Mouse (Mus musculus): Measurements from ENCODE around the gene Olfr788. TPM values are rescaled to one million over a fixed set of nuclear protein-coding genes. Genes with fewer than 3 reads are reported as not detected.

Gene Olfr788
- not detected in 2 replicates for polyA plus RNA-seq (2015; fragmentation: Nextera tagmentation; extraction: Ambion mirVana)

GRCm38 (mm10) chr10:129470698-129471097 is at the start of gene Olfr788:
Olfr788 (plus strand) TSS chr10:129470998.
- H3K9me3 ChIP-seq (replicated peaks; ENCODE audit: control insufficient read depth, low read length), result no peaks in the 10 kb centered on the region
- H3K4me3 ChIP-seq (ENCODE audit: low read length), result no peak within 1 kb of the TSS
- H3K9ac ChIP-seq (ENCODE audit: low read length), result no peak within 1 kb of the TSS
- no peaks in the 10 kb centered on the region for H3K36me3 ChIP-seq (ENCODE audit: control insufficient read depth, insufficient read depth)
- no peak for ATAC-seq (replicated peaks; ENCODE audit: extremely low read depth, insufficient read depth, low FRiP score)
- no peaks in the 10 kb centered on the region for H3K4me1 ChIP-seq (ENCODE audit: control insufficient read depth, insufficient read depth, low read length)
- no peaks in the 10 kb centered on the region for H3K27me3 ChIP-seq (ENCODE audit: control insufficient read depth, insufficient read depth, low read length)
- H3K4me2 ChIP-seq (ENCODE audit: low read depth, low read length), result no peak within 1 kb of the TSS
- H3K27ac ChIP-seq (ENCODE audit: low read length), result no peak within 1 kb of the TSS

GRCm38 (mm10) chr10:129427006-129427405 is 43.8 kb upstream of the Olfr788 start, which contains the start of gene Olfr786:
Olfr786 (plus strand) TSS chr10:129427306.
- Histone ChIP-seq H3K27ac (ENCODE audit: low read length) (no peak within 1 kb of the TSS), H3K4me3 (ENCODE audit: low read length) (no peak within 1 kb of the TSS), H3K4me2 (ENCODE audit: low read depth, low read length) (no peak within 1 kb of the TSS), H3K27me3 (ENCODE audit: control insufficient read depth, insufficient read depth, low read length) (no peaks in the 10 kb centered on the region), H3K9ac (ENCODE audit: low read length) (no peak within 1 kb of the TSS), H3K9me3 (replicated peaks; ENCODE audit: control insufficient read depth, low read length) (no peaks in the 10 kb centered on the region), H3K4me1 (ENCODE audit: control insufficient read depth, insufficient read depth, low read length) (no peaks in the 10 kb centered on the region), H3K36me3 (ENCODE audit: control insufficient read depth, insufficient read depth) (no peaks in the 10 kb centered on the region)
- ATAC-seq (replicated peaks; ENCODE audit: extremely low read depth, insufficient read depth, low FRiP score), result no peak

DNA sequence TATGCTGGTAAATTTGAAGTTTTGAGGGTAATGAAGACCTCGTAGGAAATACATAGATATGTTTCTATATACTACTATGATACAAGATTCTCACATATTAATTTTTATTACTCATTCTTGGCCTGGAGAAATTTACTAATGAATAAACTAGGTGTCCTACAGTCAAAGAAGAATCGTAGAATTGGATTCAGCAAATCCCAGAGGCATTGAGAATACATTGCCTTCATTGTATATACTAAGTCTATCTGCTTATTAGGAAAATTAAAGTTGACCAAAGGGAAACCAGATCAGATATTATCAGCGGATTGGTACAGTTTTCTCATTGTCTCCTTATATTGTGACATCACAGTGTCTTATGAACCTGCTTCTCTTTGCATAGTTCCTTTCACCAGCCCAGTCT is 9.2 kb upstream of the Olfr788 start, which contains the start of gene Olfr787:
TSS of gene Olfr787 (plus strand) at position 301 of the 400 bp plus-strand sequence.
- Histone ChIP-seq H3K9ac (ENCODE audit: low read length) (no peak within 1 kb of the TSS), H3K27me3 (ENCODE audit: control insufficient read depth, insufficient read depth, low read length) (no peaks in the 10 kb centered on the region), H3K9me3 (replicated peaks; ENCODE audit: control insufficient read depth, low read length) (no peaks in the 10 kb centered on the region), H3K4me3 (ENCODE audit: low read length) (no peak within 1 kb of the TSS), H3K4me2 (ENCODE audit: low read depth, low read length) (no peak within 1 kb of the TSS), H3K36me3 (ENCODE audit: control insufficient read depth, insufficient read depth) (no peaks in the 10 kb centered on the region), H3K4me1 (ENCODE audit: control insufficient read depth, insufficient read depth, low read length) (no peaks in the 10 kb centered on the region), H3K27ac (ENCODE audit: low read length) (no peak within 1 kb of the TSS)
- WGBS, result 72% methylated on average over 3 of the region's 3 CpGs
- no peak for ATAC-seq (replicated peaks; ENCODE audit: extremely low read depth, insufficient read depth, low FRiP score)

DNA sequence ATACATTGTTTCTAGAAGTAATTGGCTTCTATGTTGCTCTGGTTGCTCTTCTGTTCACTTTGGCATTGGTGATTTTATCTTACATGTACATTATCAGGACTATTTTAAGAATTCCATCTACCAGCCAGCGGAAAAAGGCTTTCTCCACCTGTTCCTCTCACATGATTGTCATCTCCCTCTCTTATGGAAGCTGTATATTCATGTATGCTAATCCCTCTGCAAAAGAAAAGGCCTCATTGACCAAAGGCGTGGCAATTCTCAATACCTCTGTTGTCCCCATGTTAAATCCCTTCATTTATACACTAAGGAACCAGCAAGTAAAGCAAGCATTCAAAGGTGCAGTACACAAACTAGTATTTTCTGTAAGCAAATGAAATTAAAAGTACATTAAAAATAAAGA is 2.5 kb downstream of the Olfr788 start:
- H3K36me3 ChIP-seq (ENCODE audit: control insufficient read depth, insufficient read depth), result no peaks in the 10 kb centered on the region
- H3K9ac ChIP-seq (ENCODE audit: low read length), result no peak overlapping the region
- H3K27me3 ChIP-seq (ENCODE audit: control insufficient read depth, insufficient read depth, low read length), result no peaks in the 10 kb centered on the region
- no peak overlapping the region for H3K4me3 ChIP-seq (ENCODE audit: low read length)
- WGBS, result 62% methylated on average over 2 of the region's 2 CpGs
- H3K9me3 ChIP-seq (replicated peaks; ENCODE audit: control insufficient read depth, low read length), result no peaks in the 10 kb centered on the region
- no peak overlapping the region for H3K27ac ChIP-seq (ENCODE audit: low read length)
- no peak overlapping the region for H3K4me2 ChIP-seq (ENCODE audit: low read depth, low read length)
- no peak for ATAC-seq (replicated peaks; ENCODE audit: extremely low read depth, insufficient read depth, low FRiP score)
- no peaks in the 10 kb centered on the region for H3K4me1 ChIP-seq (ENCODE audit: control insufficient read depth, insufficient read depth, low read length)

DNA sequence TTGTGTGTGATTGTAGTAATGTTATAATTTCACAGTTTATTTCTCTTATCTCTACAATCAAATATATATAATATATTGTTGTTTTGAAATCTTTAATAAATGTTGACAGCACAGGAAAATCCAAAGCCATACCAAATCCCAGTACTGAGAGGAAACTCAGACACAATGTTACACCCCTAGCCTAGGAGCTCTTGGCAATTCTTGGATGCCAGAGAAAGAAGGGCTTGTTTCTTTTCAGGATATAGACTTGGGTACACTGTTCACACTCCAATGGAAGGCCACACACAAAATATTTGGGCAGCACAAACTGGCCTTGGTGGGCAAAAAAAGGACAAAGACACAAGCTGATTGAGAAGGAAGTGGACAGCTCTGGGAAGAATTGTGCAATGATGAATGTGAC is 2.9 kb downstream of the Olfr788 start:
- no peak for ATAC-seq (replicated peaks; ENCODE audit: extremely low read depth, insufficient read depth, low FRiP score)
- no peaks in the 10 kb centered on the region for H3K4me1 ChIP-seq (ENCODE audit: control insufficient read depth, insufficient read depth, low read length)
- no peaks in the 10 kb centered on the region for H3K9me3 ChIP-seq (replicated peaks; ENCODE audit: control insufficient read depth, low read length)

GRCm38 (mm10) chr10:129484452-129484851 is 13.7 kb downstream of the Olfr788 start, which contains the start of gene Olfr789:
Olfr789 (plus strand) TSS chr10:129484752.
- Histone ChIP-seq H3K4me1 (ENCODE audit: control insufficient read depth, insufficient read depth, low read length) (no peaks in the 10 kb centered on the region), H3K9ac (ENCODE audit: low read length) (no peak within 1 kb of the TSS), H3K9me3 (replicated peaks; ENCODE audit: control insufficient read depth, low read length) (no peaks in the 10 kb centered on the region), H3K4me3 (ENCODE audit: low read length) (no peak within 1 kb of the TSS), H3K4me2 (ENCODE audit: low read depth, low read length) (no peak within 1 kb of the TSS), H3K27ac (ENCODE audit: low read length) (no peak within 1 kb of the TSS), H3K27me3 (ENCODE audit: control insufficient read depth, insufficient read depth, low read length) (no peaks in the 10 kb centered on the region), H3K36me3 (ENCODE audit: control insufficient read depth, insufficient read depth) (no peaks in the 10 kb centered on the region)
- WGBS, result 47% methylated on average over 2 of the region's 2 CpGs
- ATAC-seq (replicated peaks; ENCODE audit: extremely low read depth, insufficient read depth, low FRiP score), result no peak

More for the DNA sequence above, 2.9 kb downstream of the Olfr788 start:
- no peak overlapping the region for H3K9ac ChIP-seq (ENCODE audit: low read length)
- H3K27me3 ChIP-seq (ENCODE audit: control insufficient read depth, insufficient read depth, low read length), result no peaks in the 10 kb centered on the region
- H3K36me3 ChIP-seq (ENCODE audit: control insufficient read depth, insufficient read depth), result no peaks in the 10 kb centered on the region
- H3K27ac ChIP-seq (ENCODE audit: low read length), result no peak overlapping the region
- no peak overlapping the region for H3K4me3 ChIP-seq (ENCODE audit: low read length)
- H3K4me2 ChIP-seq (ENCODE audit: low read depth, low read length), result no peak overlapping the region

GRCm38 (mm10) chr10:129490101-129490500 is 19.3 kb downstream of the Olfr788 start:
- Histone ChIP-seq H3K4me3 (ENCODE audit: low read length) (no peak overlapping the region), H3K4me1 (ENCODE audit: control insufficient read depth, insufficient read depth, low read length) (no peaks in the 10 kb centered on the region), H3K4me2 (ENCODE audit: low read depth, low read length) (no peak overlapping the region), H3K27me3 (ENCODE audit: control insufficient read depth, insufficient read depth, low read length) (no peaks in the 10 kb centered on the region), H3K36me3 (ENCODE audit: control insufficient read depth, insufficient read depth) (no peaks in the 10 kb centered on the region), H3K9me3 (replicated peaks; ENCODE audit: control insufficient read depth, low read length) (no peaks in the 10 kb centered on the region), H3K9ac (ENCODE audit: low read length) (no peak overlapping the region), H3K27ac (ENCODE audit: low read length) (no peak overlapping the region)
- no peak for ATAC-seq (replicated peaks; ENCODE audit: extremely low read depth, insufficient read depth, low FRiP score)
- WGBS, result 71% methylated on average over 2 of the region's 2 CpGs

GRCm38 (mm10) chr10:129498192-129498591 is 27.4 kb downstream of the Olfr788 start, which contains the start of gene Olfr790:
Olfr790 (plus strand) TSS chr10:129498492.
- no peaks in the 10 kb centered on the region for H3K27me3 ChIP-seq (ENCODE audit: control insufficient read depth, insufficient read depth, low read length)
- no peaks in the 10 kb centered on the region for H3K36me3 ChIP-seq (ENCODE audit: control insufficient read depth, insufficient read depth)
- H3K4me2 ChIP-seq (ENCODE audit: low read depth, low read length), result no peak within 1 kb of the TSS
- H3K4me1 ChIP-seq (ENCODE audit: control insufficient read depth, insufficient read depth, low read length), result no peaks in the 10 kb centered on the region
- no peak within 1 kb of the TSS for H3K27ac ChIP-seq (ENCODE audit: low read length)
- ATAC-seq (replicated peaks; ENCODE audit: extremely low read depth, insufficient read depth, low FRiP score), result no peak
- no peak within 1 kb of the TSS for H3K4me3 ChIP-seq (ENCODE audit: low read length)
- no peak within 1 kb of the TSS for H3K9ac ChIP-seq (ENCODE audit: low read length)
- no peaks in the 10 kb centered on the region for H3K9me3 ChIP-seq (replicated peaks; ENCODE audit: control insufficient read depth, low read length)

- Histone ChIP-seq H3K27me3 (ENCODE audit: control insufficient read depth, insufficient read depth, low read length) (no peaks in the 10 kb centered on the region), H3K9ac (ENCODE audit: low read length) (no peak within 1 kb of the TSS), H3K4me3 (ENCODE audit: low read length) (no peak within 1 kb of the TSS), H3K4me2 (ENCODE audit: low read depth, low read length) (no peak within 1 kb of the TSS), H3K9me3 (replicated peaks; ENCODE audit: control insufficient read depth, low read length) (no peaks in the 10 kb centered on the region), H3K36me3 (ENCODE audit: control insufficient read depth, insufficient read depth) (no peaks in the 10 kb centered on the region), H3K4me1 (ENCODE audit: control insufficient read depth, insufficient read depth, low read length) (no peaks in the 10 kb centered on the region), H3K27ac (ENCODE audit: low read length) (no peak within 1 kb of the TSS)
- WGBS, result 51% methylated on average over 3 of the region's 3 CpGs
- ATAC-seq (replicated peaks; ENCODE audit: extremely low read depth, insufficient read depth, low FRiP score), result no peak
These were observed 50.7 kb downstream of the Olfr788 start, which contains the start of gene Olfr791 for GRCm38 (mm10) chr10:129521492-129521891. Olfr791 (plus strand) TSS chr10:129521792.
